Mouse (Mus musculus): ENCODE data around the gene Rnf114. TPM values are rescaled to one million over a fixed set of nuclear protein-coding genes. Genes with fewer than 3 reads are reported as not detected.

The Rnf114 gene
- 90.0 and 102 TPM in 2 replicates for total RNA-seq (2014; rRNA removed; ENCODE audit: low replicate concordance)
- polyA plus RNA-seq (2015; fragmentation: Nextera tagmentation; extraction: Ambion mirVana): 63.6 and 73.9 TPM in 2 replicates

- Histone ChIP-seq H3K9me3 (replicated peaks; ENCODE audit: control insufficient read depth, low read length) (no peaks in the 10 kb centered on the region), H3K9ac (replicated peaks; ENCODE audit: low read depth, low read length) (peak within 1 kb of the TSS; percentile 99), H3K4me1 (ENCODE audit: control insufficient read depth, insufficient read depth) (peaks cover 15% of the 10 kb centered on the region), H3K4me3 (ENCODE audit: low read depth, low read length) (peak within 1 kb of the TSS; percentile 100), H3K4me2 (ENCODE audit: low read depth, low read length) (peak within 1 kb of the TSS; percentile 94), H3K27ac (ENCODE audit: low read depth) (peak within 1 kb of the TSS; percentile 98), H3K27me3 (ENCODE audit: control insufficient read depth, insufficient read depth, low read length) (no peaks in the 10 kb centered on the region), H3K36me3 (replicated peaks; ENCODE audit: control insufficient read depth, insufficient read depth, low read length) (no peaks in the 10 kb centered on the region)
- WGBS: 2% methylated on average over 46 of the region's 52 CpGs
- no peak for DNase-seq (ENCODE audit: low spot score)
- ATAC-seq (ENCODE audit: insufficient read depth, low read depth): peak; percentile 34
- no peak for TF ChIP-seq CTCF (IDR thresholded peaks at IDR 0.05; ENCODE audit: low read depth)
- no peak for TF ChIP-seq EP300 (IDR thresholded peaks at IDR 0.05; ENCODE audit: low read depth)
Observed at GRCm38 (mm10) chr2:167491757-167492708, at the start of gene Rnf114. TSS of gene Rnf114 (plus strand) at chr2:167492645.

DNA sequence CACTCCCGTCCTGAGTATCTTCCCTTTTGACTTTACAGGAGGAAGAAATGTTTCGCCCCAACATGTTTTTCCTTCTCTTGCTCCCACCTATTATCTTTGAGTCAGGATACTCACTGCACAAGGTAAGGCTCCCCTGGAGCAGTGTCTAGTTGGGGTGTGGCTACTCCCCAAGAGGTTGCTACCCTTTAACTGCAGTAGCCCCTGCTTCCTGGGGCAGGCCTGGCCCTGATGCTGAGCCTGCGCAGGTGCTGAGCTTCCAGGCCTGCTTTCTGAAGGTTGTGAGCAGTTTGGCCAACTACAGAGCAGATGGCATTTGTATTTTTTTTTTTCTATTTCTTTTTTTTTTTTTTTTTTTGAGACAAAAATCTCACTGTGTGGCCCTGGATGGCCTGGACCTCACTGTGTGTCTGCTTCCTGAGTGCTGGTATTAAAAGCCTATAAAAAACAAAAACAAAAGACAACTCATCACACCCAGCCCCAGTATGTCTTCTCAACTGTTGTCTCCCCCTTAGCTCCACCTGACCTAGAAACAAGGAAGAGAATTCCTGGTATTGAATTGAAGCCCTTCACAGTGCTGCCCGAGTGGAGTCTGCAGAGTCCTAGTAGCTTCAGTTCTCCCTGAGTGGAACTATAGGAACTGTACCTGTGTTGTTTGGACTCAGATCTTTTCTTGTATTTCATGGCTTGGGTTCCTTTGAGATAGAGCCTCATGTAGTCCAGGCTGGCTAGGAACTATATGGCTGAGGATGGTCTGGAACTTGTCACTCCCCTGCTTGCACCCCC lies 48.8 kb upstream of the Rnf114 start:
- peaks cover 72% of the 10 kb centered on the region for H3K36me3 ChIP-seq (replicated peaks; ENCODE audit: control insufficient read depth, insufficient read depth, low read length)
- H3K27ac ChIP-seq (ENCODE audit: low read depth): no peak overlapping the region
- 91% methylated on average over 4 of the region's 4 CpGs for WGBS
- no peak for ATAC-seq (ENCODE audit: insufficient read depth, low read depth)
- no peak overlapping the region for H3K4me2 ChIP-seq (ENCODE audit: low read depth, low read length)
- no peaks in the 10 kb centered on the region for H3K9me3 ChIP-seq (replicated peaks; ENCODE audit: control insufficient read depth, low read length)
- no peaks in the 10 kb centered on the region for H3K27me3 ChIP-seq (ENCODE audit: control insufficient read depth, insufficient read depth, low read length)
- TF ChIP-seq EP300 (IDR thresholded peaks at IDR 0.05; ENCODE audit: low read depth): no peak
- no peak for TF ChIP-seq CTCF (IDR thresholded peaks at IDR 0.05; ENCODE audit: low read depth)
- no peak overlapping the region for H3K9ac ChIP-seq (replicated peaks; ENCODE audit: low read depth, low read length)
- no peak overlapping the region for H3K4me3 ChIP-seq (ENCODE audit: low read depth, low read length)
- no peak for DNase-seq (ENCODE audit: low spot score)
- H3K4me1 ChIP-seq (ENCODE audit: control insufficient read depth, insufficient read depth): no peaks in the 10 kb centered on the region

DNA sequence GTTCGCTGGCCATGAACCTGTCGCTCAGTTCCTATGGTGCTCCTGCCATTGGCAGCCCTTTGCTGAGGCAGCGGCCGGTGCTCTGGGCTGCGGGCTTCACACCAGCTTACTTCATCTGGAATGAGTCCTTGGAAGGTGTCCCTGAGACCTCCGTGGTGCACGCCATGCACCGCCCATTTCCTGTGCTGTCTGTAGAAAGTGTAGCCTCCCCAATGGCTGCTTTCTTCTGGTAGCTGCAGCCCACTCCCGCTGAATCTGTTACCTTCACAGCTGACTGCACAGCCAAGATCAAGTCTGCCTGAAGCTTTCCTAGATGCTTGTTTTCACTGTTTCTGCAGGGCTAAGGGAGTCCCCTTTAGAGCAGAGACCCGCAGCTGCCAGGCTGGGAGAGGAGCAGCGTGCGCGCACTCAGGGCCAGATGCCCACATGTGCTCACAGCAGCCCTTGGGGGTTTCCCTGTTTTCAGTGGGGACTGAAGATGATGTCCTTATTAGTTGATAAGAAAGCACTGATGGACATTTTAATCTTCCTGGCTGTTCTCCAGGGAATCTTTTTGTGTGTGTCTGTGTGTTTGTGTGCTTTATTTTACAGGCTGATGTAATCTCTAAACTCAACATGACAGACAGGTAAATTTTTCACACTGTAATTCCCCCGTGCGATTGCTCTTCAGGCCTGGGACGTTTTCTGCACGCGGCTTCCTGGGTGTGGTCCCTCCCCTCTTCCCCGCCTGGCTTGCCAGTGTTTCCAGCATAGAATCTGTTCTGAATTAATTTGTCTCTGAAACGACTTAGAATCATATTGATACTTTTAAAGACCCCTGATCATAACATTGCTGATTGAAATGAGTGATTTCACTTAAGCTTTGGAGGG lies 46.3 kb upstream of the Rnf114 start:
- no peak overlapping the region for H3K4me2 ChIP-seq (ENCODE audit: low read depth, low read length)
- WGBS: 69% methylated on average over 20 of the region's 20 CpGs
- no peak overlapping the region for H3K4me3 ChIP-seq (ENCODE audit: low read depth, low read length)
- peaks cover 76% of the 10 kb centered on the region for H3K36me3 ChIP-seq (replicated peaks; ENCODE audit: control insufficient read depth, insufficient read depth, low read length)
- no peaks in the 10 kb centered on the region for H3K9me3 ChIP-seq (replicated peaks; ENCODE audit: control insufficient read depth, low read length)
- no peak overlapping the region for H3K27ac ChIP-seq (ENCODE audit: low read depth)
- TF ChIP-seq CTCF (IDR thresholded peaks at IDR 0.05; ENCODE audit: low read depth): no peak
- H3K27me3 ChIP-seq (ENCODE audit: control insufficient read depth, insufficient read depth, low read length): no peaks in the 10 kb centered on the region
- no peak overlapping the region for H3K9ac ChIP-seq (replicated peaks; ENCODE audit: low read depth, low read length)
- ATAC-seq (ENCODE audit: insufficient read depth, low read depth): no peak
- no peaks in the 10 kb centered on the region for H3K4me1 ChIP-seq (ENCODE audit: control insufficient read depth, insufficient read depth)
- no peak for DNase-seq (ENCODE audit: low spot score)

- Histone ChIP-seq H3K36me3 (replicated peaks; ENCODE audit: control insufficient read depth, insufficient read depth, low read length) (peaks cover 75% of the 10 kb centered on the region), H3K27ac (ENCODE audit: low read depth) (no peak overlapping the region)
Observed at GRCm38 (mm10) chr2:167447207-167447606, 45.2 kb upstream of the Rnf114 start.

DNA sequence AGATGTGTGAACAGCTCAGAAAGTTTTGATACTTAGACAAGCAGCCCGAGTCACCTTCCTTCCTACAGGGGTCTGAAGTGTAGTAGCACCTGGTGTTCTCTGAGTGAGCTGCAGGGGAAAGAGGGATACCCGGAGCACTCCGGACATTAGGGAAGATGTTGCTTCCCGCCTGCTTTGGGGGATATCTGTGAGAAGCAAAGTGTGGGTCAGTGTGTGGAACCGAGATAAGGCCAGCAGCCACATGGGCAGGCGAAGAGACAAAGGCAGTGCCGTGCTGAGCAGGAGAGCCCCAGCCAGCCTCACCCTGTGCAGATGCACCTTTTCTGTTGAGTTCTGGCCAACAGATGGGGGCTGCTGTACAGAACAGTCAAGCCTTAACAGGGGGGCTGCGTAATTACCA lies 44.8 kb upstream of the Rnf114 start:
- Histone ChIP-seq H3K27me3 (ENCODE audit: control insufficient read depth, insufficient read depth, low read length) (no peaks in the 10 kb centered on the region), H3K4me3 (ENCODE audit: low read depth, low read length) (no peak overlapping the region), H3K9me3 (replicated peaks; ENCODE audit: control insufficient read depth, low read length) (no peaks in the 10 kb centered on the region), H3K9ac (replicated peaks; ENCODE audit: low read depth, low read length) (no peak overlapping the region), H3K4me1 (ENCODE audit: control insufficient read depth, insufficient read depth) (no peaks in the 10 kb centered on the region), H3K4me2 (ENCODE audit: low read depth, low read length) (no peak overlapping the region), H3K27ac (ENCODE audit: low read depth) (no peak overlapping the region), H3K36me3 (replicated peaks; ENCODE audit: control insufficient read depth, insufficient read depth, low read length) (peaks cover 75% of the 10 kb centered on the region)
- WGBS: 86% methylated on average over 8 of the region's 8 CpGs
- no peak for ATAC-seq (ENCODE audit: insufficient read depth, low read depth)
- no peak for DNase-seq (ENCODE audit: low spot score)
- TF ChIP-seq EP300 (IDR thresholded peaks at IDR 0.05; ENCODE audit: low read depth) (no peak), CTCF (IDR thresholded peaks at IDR 0.05; ENCODE audit: low read depth) (no peak)

More at GRCm38 (mm10) chr2:167447207-167447606, 45.2 kb upstream of the Rnf114 start:
- TF ChIP-seq CTCF (IDR thresholded peaks at IDR 0.05; ENCODE audit: low read depth) (no peak), EP300 (IDR thresholded peaks at IDR 0.05; ENCODE audit: low read depth) (no peak)
- H3K27me3 ChIP-seq (ENCODE audit: control insufficient read depth, insufficient read depth, low read length): no peaks in the 10 kb centered on the region
- H3K4me1 ChIP-seq (ENCODE audit: control insufficient read depth, insufficient read depth): no peaks in the 10 kb centered on the region
- no peak for ATAC-seq (ENCODE audit: insufficient read depth, low read depth)
- DNase-seq (ENCODE audit: low spot score): no peak
- no peak overlapping the region for H3K9ac ChIP-seq (replicated peaks; ENCODE audit: low read depth, low read length)
- WGBS: 89% methylated on average over 7 of the region's 7 CpGs
- no peak overlapping the region for H3K4me2 ChIP-seq (ENCODE audit: low read depth, low read length)
- no peak overlapping the region for H3K4me3 ChIP-seq (ENCODE audit: low read depth, low read length)
- no peaks in the 10 kb centered on the region for H3K9me3 ChIP-seq (replicated peaks; ENCODE audit: control insufficient read depth, low read length)
